Mouse (Mus musculus) ovary, postnatal 14 days (tissue): ENCODE measurements at regions not wholly inside any gene's neighbourhood (a gene's known extent, or its start where the extent isn't known, plus 50 kb on each side); places are given as distances from the start of the nearest gene placed in this dataset.

Experiments
- DNase-seq: peaks from one replicate; pipeline ENCODE4 v3.0.0; 2022; ENCODE audit warnings: low spot score

- no peak for DNase-seq
Observed at GRCm38 (mm10) chr14:67181586-67181985, 1172.6 kb upstream of the Gulo start.

GRCm38 (mm10) chr14:67179549-67179948, 1170.5 kb upstream of the Gulo start:
- no peak for DNase-seq

- DNase-seq = no peak
Observed at GRCm38 (mm10) chr14:67178329-67179039, 1169.5 kb upstream of the Gulo start.

- no peak for DNase-seq
Observed at GRCm38 (mm10) chr14:67176672-67177071, 1167.7 kb upstream of the Gulo start.

GRCm38 (mm10) chr14:67176100-67176499, 1167.1 kb upstream of the Gulo start:
- no peak for DNase-seq

- DNase-seq = no peak
Observed at GRCm38 (mm10) chr14:67174929-67175328, 1165.9 kb upstream of the Gulo start.

- DNase-seq = no peak
Observed at GRCm38 (mm10) chr14:67170801-67171200, 1161.8 kb upstream of the Gulo start.

- DNase-seq = no peak
Observed at GRCm38 (mm10) chr14:67170248-67170647, 1161.2 kb upstream of the Gulo start.

GRCm38 (mm10) chr14:67169201-67169600, 1160.2 kb upstream of the Gulo start:
- DNase-seq = no peak

GRCm38 (mm10) chr14:67159996-67160395, 1151.0 kb upstream of the Gulo start:
- DNase-seq = no peak

- DNase-seq = no peak
Observed at GRCm38 (mm10) chr14:67158867-67159266, 1149.9 kb upstream of the Gulo start.

- no peak for DNase-seq
Observed at GRCm38 (mm10) chr14:67156366-67156765, 1147.4 kb upstream of the Gulo start.

- DNase-seq = no peak
Observed at GRCm38 (mm10) chr14:67153621-67154020, 1144.6 kb upstream of the Gulo start.

- no peak for DNase-seq
Observed at GRCm38 (mm10) chr14:67149961-67150471, 1141.0 kb upstream of the Gulo start.

- DNase-seq = no peak
Observed at GRCm38 (mm10) chr14:67149091-67149490, 1140.1 kb upstream of the Gulo start.

GRCm38 (mm10) chr14:67146602-67147001, 1137.6 kb upstream of the Gulo start:
- DNase-seq = no peak

- DNase-seq = no peak
Observed at GRCm38 (mm10) chr14:67145046-67145445, 1136.0 kb upstream of the Gulo start.

GRCm38 (mm10) chr14:67144461-67144985, 1135.5 kb upstream of the Gulo start:
- no peak for DNase-seq

- DNase-seq = no peak
Observed at GRCm38 (mm10) chr14:67143826-67144225, 1134.8 kb upstream of the Gulo start.

- no peak for DNase-seq
Observed at GRCm38 (mm10) chr14:67142556-67143250, 1133.7 kb upstream of the Gulo start.

GRCm38 (mm10) chr14:67141581-67142441, 1132.8 kb upstream of the Gulo start:
- no peak for DNase-seq

- no peak for DNase-seq
Observed at GRCm38 (mm10) chr14:67141151-67141550, 1132.1 kb upstream of the Gulo start.
